Comparison of ENCODE assay signal across 8 mouse cellular contexts in the genomic region with DNA sequence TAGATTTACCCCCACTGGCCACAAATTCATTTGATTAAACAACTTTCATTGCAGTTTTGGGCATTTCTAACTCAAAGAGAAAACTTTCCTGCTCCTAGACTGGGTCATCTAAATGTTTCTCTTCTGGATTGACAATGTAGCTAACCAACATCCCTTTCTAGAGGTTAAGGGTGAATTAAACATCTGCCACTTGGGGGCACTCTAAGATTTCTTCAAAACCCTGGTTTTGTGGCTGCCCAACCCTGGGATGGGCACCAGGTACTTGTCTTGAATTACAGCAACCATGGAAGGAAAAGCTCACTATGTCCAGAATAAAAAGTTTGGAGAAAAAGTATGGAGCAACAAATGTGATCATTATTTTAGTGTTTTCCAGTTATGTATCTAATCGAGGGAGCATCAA. TPM values are rescaled to one million over a fixed set of nuclear protein-coding genes. Genes with fewer than 3 reads are reported as not detected.
DNase-seq lines count a peak whose midpoint lies in the region; ATAC-seq lines count a peak whose summit lies in the region.
"Had no signal": no experiment of that assay in that cellular context is flagged by ENCODE, and none has a peak within 500 bp of the region (broad histone marks: within the 10 kb centered on the region; RNA-seq: fewer than 3 reads in every experiment).

No protein-coding gene starts in this region.

- H3K27me3 ChIP-seq in kidney, embryonic 15.5 days = no peaks in the 10 kb centered on the region
- H3K27me3 ChIP-seq: neural tube, embryonic 13.5 days had no signal

- DNase-seq in kidney, adult 11 months = peak; percentile 11
- peak; percentile 60 for DNase-seq in MN1 (ENCODE audit: low spot score)
- DNase-seq in brain, adult 2 months (ENCODE audit: low read depth, low spot score) = peak; percentile 68
- peak; percentile 55 for DNase-seq in kidney, postnatal 14 days
- DNase-seq in ovary, adult 18-20 months (ENCODE audit: low spot score) = no peak
- DNase-seq in frontal cortex, postnatal 10 days (ENCODE audit: low spot score in 2 of 2) = no peak

- no peak overlapping the region for H3K9ac ChIP-seq in kidney, embryonic 15.5 days
- H3K9ac ChIP-seq: neural tube, embryonic 13.5 days had no signal

- no peak overlapping the region for H3K27ac ChIP-seq in kidney, embryonic 15.5 days
- H3K27ac ChIP-seq: neural tube, embryonic 13.5 days had no signal

- no peak; the same call in 1 of the 2 replicates for ATAC-seq in kidney, embryonic 15.5 days (replicated peaks; ENCODE audit: low FRiP score)

- peaks cover 2% of the 10 kb centered on the region; the same call in 1 of the 2 replicates for H3K4me1 ChIP-seq in kidney, embryonic 15.5 days

- no peak overlapping the region for H3K4me3 ChIP-seq in kidney, embryonic 15.5 days (replicated peaks)
- H3K4me3 ChIP-seq: neural tube, embryonic 13.5 days had no signal

- H3K4me2 ChIP-seq in kidney, embryonic 15.5 days = no peak overlapping the region
- H3K4me2 ChIP-seq: neural tube, embryonic 13.5 days had no signal

- H3K9me3 ChIP-seq in kidney, embryonic 15.5 days (replicated peaks) = no peaks in the 10 kb centered on the region
- H3K9me3 ChIP-seq: neural tube, embryonic 13.5 days had no signal

- no peaks in the 10 kb centered on the region for H3K36me3 ChIP-seq in kidney, embryonic 15.5 days
- H3K36me3 ChIP-seq: neural tube, embryonic 13.5 days had no signal

- 68% methylated on average over 1 of the region's 1 CpGs for WGBS in kidney, embryonic 15.5 days

RNA-seq across cellular contexts. Expression of gene Cdh6, which starts 39.4 kb away (rescaled TPM):
- 31.2 and 32.2 TPM in 2 replicates for polyA plus RNA-seq in kidney, embryonic 15.5 days (2015; fragmentation: Nextera tagmentation; extraction: Ambion mirVana)

Comparison
In these comparisons a context has a peak if more than half of its experiments do, and no peak if none do; other contexts are left out.
1. DNase-seq: peak in kidney, adult 11 months (single experiment), MN1 (single experiment), brain, adult 2 months (single experiment) and kidney, postnatal 14 days (single experiment); none in ovary, adult 18-20 months (single experiment) and frontal cortex, postnatal 10 days (0 of 2).